Mouse (Mus musculus): ENCODE measurements at regions not wholly inside any gene's neighbourhood (a gene's known extent, or its start where the extent isn't known, plus 50 kb on each side); places are given as distances from the start of the nearest gene placed in this dataset.

GRCm38 (mm10) chr4:62808553-62808950, 156.8 kb upstream of the Zfp618 start:
- ATAC-seq (ENCODE audit: low TSS enrichment): no peak

- ATAC-seq (ENCODE audit: low TSS enrichment): no peak
These were observed 156.3 kb upstream of the Zfp618 start for GRCm38 (mm10) chr4:62809048-62809447.

GRCm38 (mm10) chr4:62819889-62820288, 145.5 kb upstream of the Zfp618 start:
- ATAC-seq (ENCODE audit: low TSS enrichment): no peak

- no peak for ATAC-seq (ENCODE audit: low TSS enrichment)
These were observed 144.1 kb upstream of the Zfp618 start for GRCm38 (mm10) chr4:62821288-62821687.

- peak; percentile 44; the same call in 1 of the 2 replicates for ATAC-seq (ENCODE audit: low TSS enrichment)
These were observed 142.8 kb upstream of the Zfp618 start for GRCm38 (mm10) chr4:62822568-62822967.

DNA sequence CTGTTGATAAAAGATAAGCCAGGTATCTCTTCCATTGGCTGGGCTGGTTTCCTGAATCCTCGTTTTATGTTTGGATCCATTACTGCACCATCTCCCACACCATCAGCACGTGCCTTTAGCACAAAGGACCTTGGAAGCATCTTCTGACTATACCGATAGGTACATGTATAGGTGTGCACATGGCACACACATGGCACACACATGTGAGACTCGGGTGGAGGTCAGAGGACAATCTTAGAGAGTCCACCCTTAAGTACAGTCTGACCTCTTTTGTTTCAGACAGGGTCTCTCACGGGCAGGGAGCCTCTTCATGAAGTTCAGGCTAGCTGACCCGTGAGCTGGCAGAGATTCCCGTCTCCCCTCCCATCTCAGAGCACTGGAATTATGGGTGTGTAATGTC, 142.3 kb upstream of the Zfp618 start:
- no peak for ATAC-seq (ENCODE audit: low TSS enrichment)

DNA sequence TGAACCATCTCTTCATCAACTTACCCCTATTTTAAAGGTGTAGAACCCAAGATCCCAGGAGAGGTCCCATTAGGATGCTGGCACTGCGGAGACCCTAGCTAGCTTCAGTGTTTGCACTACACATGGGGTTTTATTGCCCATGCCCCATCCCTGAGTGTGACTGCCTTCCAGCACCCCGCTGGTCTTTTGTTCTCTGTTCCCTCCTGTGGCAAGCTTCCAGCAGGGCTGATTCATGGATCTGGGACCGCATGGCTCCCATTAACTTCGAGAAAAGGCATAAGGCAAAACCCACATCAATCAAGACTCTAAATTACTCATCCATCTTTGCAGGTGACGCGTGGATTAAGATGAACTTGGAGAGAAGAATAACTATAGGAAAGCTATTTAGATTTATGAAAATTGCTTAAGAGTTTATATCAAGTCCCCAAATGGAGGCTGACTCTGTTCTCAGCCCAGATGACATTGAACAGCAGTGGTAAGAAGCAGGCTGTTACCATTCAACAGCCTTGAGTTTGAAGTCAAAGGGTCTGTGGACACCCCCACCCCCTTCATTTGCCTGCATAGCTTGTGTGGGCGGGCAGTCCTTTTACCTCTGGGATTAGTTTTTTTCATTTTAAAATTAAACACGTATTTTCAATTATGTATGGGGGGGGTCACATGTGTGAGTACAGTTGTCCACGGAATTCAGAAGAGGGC, 141.7 kb upstream of the Zfp618 start:
- no peak for ATAC-seq (ENCODE audit: low TSS enrichment)

DNA sequence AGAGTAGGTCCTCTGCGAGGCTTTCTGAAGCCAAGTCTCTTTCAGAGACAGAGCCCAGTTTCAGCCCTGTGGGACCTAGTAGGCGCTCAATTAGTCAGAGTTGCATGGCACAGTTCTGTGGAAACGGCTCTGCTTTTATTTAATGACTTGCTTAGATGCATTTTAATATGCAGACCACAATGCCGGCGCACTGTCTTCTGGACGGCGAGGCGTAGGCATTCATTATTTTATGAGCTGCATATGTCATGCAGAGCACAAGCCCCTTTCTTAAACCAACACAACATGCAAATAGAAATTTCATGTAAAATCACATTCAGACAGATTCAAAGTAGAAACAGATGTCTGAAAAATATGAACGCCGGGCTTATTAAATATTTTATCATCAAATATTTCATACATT, 140.8 kb upstream of the Zfp618 start:
- ATAC-seq (ENCODE audit: low TSS enrichment): no peak

GRCm38 (mm10) chr4:62825256-62825655, 140.1 kb upstream of the Zfp618 start:
- no peak for ATAC-seq (ENCODE audit: low TSS enrichment)

- no peak for ATAC-seq (ENCODE audit: low TSS enrichment)
These were observed 136.4 kb upstream of the Zfp618 start for GRCm38 (mm10) chr4:62828963-62829362.

GRCm38 (mm10) chr4:62833944-62834343, 131.4 kb upstream of the Zfp618 start:
- ATAC-seq (ENCODE audit: low TSS enrichment): no peak

GRCm38 (mm10) chr4:62836875-62837274, 128.5 kb upstream of the Zfp618 start:
- no peak for ATAC-seq (ENCODE audit: low TSS enrichment)

DNA sequence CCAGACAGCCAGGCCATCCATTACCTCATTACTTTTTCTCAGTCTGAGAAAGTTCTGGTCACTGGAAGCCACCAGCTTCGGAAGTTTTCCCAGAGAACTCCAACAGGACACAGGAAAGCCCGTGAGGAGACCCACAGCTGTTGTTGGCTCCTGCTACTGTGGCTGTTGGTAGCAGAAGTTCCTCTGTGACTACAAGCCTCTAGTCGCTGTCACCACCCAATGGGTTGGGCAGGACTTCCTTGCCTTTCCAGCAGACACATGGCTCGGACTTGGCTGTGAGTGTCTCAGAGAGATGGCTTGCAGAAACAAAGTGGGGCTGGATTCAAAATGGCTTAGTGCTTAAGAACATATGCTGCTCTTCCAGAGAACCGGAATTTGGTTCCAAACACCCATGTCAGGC, 114.8 kb upstream of the Zfp618 start:
- no peak for ATAC-seq (ENCODE audit: low TSS enrichment)

DNA sequence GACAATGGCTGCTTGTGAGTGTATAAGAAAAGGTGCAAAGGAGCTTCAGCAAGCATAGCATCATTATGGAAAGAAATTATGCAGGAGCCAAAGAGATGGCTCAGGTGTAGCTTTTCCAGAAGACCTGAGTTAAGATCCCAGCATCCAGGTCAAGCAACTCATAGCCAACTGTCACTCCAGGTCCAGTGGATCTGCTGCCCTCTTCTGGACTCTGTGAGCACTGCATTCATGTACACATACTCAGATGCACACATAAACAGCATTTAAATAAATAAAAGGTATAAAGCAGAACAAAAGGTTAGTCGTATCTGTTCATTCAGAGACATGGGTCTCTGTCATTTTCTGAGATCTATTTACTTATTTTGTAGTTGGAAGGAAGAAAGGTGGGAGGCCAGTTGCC, 112.0 kb upstream of the Zfp618 start:
- ATAC-seq (ENCODE audit: low TSS enrichment): no peak

DNA sequence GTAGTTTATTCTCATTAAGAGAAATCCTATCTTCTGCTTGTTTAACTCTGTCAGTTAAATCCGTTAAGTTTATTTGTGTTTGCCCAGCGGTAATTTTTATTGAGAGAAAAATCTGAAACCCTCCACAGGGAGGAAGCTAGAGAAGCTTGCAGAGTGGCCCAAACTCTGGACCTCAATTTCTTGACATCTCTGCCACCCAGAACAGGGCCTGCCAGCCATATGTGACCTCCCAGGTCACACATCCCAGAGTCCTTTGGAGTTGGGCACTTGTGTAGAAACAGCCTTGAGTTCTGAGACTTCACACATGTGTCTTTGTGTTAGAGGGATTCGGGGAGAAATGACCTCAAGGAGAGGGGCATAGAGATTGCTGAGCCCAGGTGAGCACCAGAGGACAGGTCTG, 109.0 kb upstream of the Zfp618 start:
- no peak for ATAC-seq (ENCODE audit: low TSS enrichment)

DNA sequence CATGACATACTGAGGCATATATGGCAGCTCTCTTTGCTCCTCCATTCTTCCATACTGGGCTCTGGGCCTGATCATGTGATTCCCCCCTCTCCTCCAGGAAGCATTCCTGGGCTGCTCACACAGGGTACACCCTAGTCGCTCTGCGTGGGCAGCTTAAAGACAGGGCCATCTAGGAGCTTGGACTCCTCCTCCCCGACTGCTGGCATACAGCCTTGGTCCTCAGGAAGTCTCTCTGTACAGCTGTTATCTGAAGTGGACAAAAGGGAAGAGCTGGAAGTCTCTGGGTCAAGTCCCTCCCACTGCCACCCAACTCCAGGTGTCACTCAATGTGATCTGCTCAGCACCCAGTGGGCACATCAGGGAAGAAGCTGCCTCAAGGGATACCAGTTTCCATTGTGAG, 102.6 kb upstream of the Zfp618 start:
- ATAC-seq (ENCODE audit: low TSS enrichment): no peak

DNA sequence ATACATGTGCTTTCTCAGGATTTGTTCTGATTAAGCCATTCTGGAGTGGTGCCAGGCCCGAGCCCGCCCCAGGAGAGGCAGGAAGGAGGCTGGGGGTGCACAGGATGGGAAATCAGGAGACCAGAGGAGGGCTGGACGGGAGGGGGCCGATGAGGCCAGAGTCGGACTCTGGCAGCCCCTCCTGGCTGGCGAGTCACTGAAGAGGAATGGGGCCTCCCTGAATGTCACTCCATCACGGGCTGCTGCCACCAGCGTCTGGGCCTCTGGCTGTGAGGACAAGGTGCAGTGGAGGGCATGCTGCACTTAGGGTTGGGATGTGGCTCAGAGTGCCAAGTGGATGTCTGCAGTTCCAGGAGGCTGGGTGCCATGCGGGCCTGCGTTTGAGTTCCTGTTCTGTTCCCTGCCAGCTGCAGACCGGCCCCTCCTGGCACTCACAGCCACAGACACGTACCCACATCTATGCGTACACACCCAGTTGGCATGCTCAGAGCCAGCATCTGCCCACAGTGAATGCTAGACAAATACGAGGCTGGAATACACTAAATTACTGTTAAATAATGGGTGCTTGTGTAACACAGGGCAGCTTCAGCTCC, 94.9 kb upstream of the Zfp618 start:
- ATAC-seq (ENCODE audit: low TSS enrichment): peak; percentile 55; the same call in 1 of the 2 replicates

DNA sequence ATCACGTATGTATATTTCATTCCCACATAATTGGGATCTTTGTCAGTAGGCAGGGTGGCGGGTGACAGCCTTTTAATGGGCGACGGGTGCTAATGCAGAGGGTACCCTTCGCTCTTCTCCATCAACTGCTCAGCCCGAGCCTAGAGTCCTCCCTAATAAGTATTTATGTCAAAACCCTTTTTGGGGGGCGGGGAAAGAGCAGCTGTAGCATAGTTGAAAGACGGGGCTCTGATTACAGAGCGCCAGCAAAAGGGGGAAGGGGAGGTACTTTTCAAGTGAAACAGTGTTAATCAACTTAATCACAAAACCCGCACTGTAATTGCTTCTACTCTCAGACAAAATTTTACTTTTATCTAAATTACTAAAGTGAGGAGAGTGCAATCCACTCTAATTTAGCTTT, 92.8 kb upstream of the Zfp618 start:
- no peak for ATAC-seq (ENCODE audit: low TSS enrichment)

GRCm38 (mm10) chr4:62873986-62874385, 91.4 kb upstream of the Zfp618 start:
- ATAC-seq (ENCODE audit: low TSS enrichment): no peak

DNA sequence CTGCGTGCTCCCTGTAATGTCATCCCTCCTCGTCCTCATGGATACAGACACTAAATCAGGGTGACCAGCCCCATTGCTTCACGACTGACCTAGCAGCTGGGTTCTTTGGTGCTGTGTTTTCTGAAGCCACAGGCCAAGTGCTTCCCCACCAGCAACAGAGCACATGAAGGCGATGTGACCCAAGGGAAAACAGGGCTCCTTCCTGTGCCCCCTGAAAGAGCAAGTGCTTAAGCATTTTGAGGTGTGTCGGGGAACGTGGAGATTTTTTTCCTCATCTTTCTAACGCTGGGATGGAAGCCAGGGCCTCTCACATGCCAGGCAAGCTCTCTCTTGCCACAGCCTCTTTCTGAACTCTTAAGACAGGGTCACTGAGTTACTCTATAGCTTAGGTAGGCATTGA, 87.3 kb upstream of the Zfp618 start:
- no peak for ATAC-seq (ENCODE audit: low TSS enrichment)

DNA sequence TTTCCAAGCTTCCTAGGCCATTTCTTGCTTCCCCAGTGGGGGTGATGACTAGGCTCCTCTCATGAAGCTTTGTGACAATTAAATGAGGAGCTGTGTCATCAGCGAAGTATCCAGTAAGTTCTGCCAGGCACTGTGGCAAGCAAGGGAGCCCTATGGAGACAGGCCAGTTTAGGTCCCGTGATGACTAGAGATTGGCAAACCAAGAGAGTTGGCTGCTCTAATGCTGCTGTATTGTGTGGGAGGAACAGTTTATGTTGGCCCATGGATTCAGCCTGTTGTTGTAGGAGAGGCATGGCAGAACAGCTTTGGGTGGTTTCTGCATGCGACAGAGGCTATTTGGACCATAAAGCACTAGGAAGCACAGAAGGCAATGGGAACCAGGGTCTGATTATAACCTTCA, 86.4 kb upstream of the Zfp618 start:
- ATAC-seq (ENCODE audit: low TSS enrichment): peak; percentile 50; the same call in 1 of the 2 replicates

DNA sequence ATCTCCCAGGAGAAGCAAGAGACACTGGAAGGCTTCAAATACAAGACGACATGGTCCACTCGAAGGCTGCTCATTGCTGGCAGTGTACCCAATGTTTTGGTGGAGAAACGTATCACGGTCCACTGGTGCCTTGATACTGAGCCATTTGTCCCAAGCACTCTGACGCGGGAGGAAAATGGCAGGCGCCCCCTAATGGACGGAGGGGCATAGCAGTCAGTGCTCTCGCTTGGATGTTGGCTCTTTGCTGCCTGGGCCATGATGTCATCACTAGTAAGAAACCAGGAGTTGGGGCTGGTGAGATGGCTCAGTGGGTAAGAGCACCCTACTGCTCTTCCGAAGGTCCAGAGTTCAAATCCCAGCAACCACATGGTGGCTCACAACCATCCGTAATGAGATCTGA, 83.5 kb upstream of the Zfp618 start:
- ATAC-seq (ENCODE audit: low TSS enrichment): no peak

- ATAC-seq (ENCODE audit: low TSS enrichment): no peak
These were observed 83.1 kb upstream of the Zfp618 start for GRCm38 (mm10) chr4:62882276-62882675.

GRCm38 (mm10) chr4:62888736-62889135, 76.6 kb upstream of the Zfp618 start:
- no peak for ATAC-seq (ENCODE audit: low TSS enrichment)
